Mouse (Mus musculus) frontal cortex, postnatal 10 days (tissue): ENCODE data around the gene Ulk4.

Source experiments
- DNase-seq, 2 experiments: peaks; one replicate each; pipeline ENCODE4 v3.0.0; 2022; ENCODE audit warnings: low spot score in 2 of 2, mixed read lengths in 1 of 2

Ulk4 gene

GRCm38 (mm10) chr9:121277118-121278060 lies at the start of gene Ulk4:
Gene Ulk4, minus strand, starts transcription at chr9:121277197.
- DNase-seq: peak; percentile 88 to 91

GRCm38 (mm10) chr9:121322034-121322433 lies 45.0 kb upstream of the Ulk4 start:
- no peak for DNase-seq

- DNase-seq: no peak
Observed at GRCm38 (mm10) chr9:121321118-121321517, 44.1 kb upstream of the Ulk4 start.

- DNase-seq: no peak
Observed at GRCm38 (mm10) chr9:121320433-121320832, 43.4 kb upstream of the Ulk4 start.

GRCm38 (mm10) chr9:121319323-121319966 lies 42.4 kb upstream of the Ulk4 start:
- no peak for DNase-seq

GRCm38 (mm10) chr9:121316621-121317405 lies 39.8 kb upstream of the Ulk4 start:
- no peak for DNase-seq

GRCm38 (mm10) chr9:121315901-121316595 lies 39.1 kb upstream of the Ulk4 start:
- no peak for DNase-seq

GRCm38 (mm10) chr9:121314541-121315152 lies 37.6 kb upstream of the Ulk4 start:
- no peak for DNase-seq

GRCm38 (mm10) chr9:121313656-121314374 lies 36.8 kb upstream of the Ulk4 start:
- DNase-seq: peak in 1 of 2 experiments; percentile 55

- DNase-seq: no peak
Observed at GRCm38 (mm10) chr9:121312237-121312891, 35.4 kb upstream of the Ulk4 start.

GRCm38 (mm10) chr9:121311846-121312236 lies 34.8 kb upstream of the Ulk4 start:
- DNase-seq: no peak

GRCm38 (mm10) chr9:121310501-121310900 lies 33.5 kb upstream of the Ulk4 start:
- DNase-seq: no peak

- no peak for DNase-seq
Observed at GRCm38 (mm10) chr9:121309287-121309686, 32.3 kb upstream of the Ulk4 start.

- no peak for DNase-seq
Observed at GRCm38 (mm10) chr9:121305456-121305855, 28.5 kb upstream of the Ulk4 start.

GRCm38 (mm10) chr9:121304520-121304919 lies 27.5 kb upstream of the Ulk4 start:
- no peak for DNase-seq

- no peak for DNase-seq
Observed at GRCm38 (mm10) chr9:121303748-121304147, 26.8 kb upstream of the Ulk4 start.

GRCm38 (mm10) chr9:121303086-121303485 lies 26.1 kb upstream of the Ulk4 start:
- no peak for DNase-seq

- no peak for DNase-seq
Observed at GRCm38 (mm10) chr9:121302543-121302942, 25.5 kb upstream of the Ulk4 start.

GRCm38 (mm10) chr9:121301041-121301920 lies 24.3 kb upstream of the Ulk4 start:
- DNase-seq: no peak
